Mouse (Mus musculus) limb, embryonic 15.5 days (tissue): ENCODE results near the gene Satb2. TPM values are rescaled to one million over a fixed set of nuclear protein-coding genes. Genes with fewer than 3 reads are reported as not detected.
A peak's percentile ranks its signal among the peaks of the same experiment; 100 is the strongest.

ENCODE experiments used
- ATAC-seq: fragments of 200-750 bp; cut with Nextera tagmentation; 2 replicates; pipeline ENCODE4 v1.8.0; 2017; ENCODE audit warnings: low read depth, moderate TSS enrichment; ENCODE audit not compliant: insufficient number of reproducible peaks, low FRiP score, low TSS enrichment
- H3K27ac ChIP-seq: fragments of 300-500 bp; sonication (generic); 2 replicates; pipeline ENCODE4 v1.5.1; 2015; ENCODE audit warnings: moderate library complexity, mild to moderate bottlenecking, inconsistent platforms
- H3K27me3 ChIP-seq: fragments of 300-500 bp; sonication (generic); 2 replicates; pipeline ENCODE4 v1.6.1; 2015; ENCODE audit warnings: inconsistent platforms
- H3K36me3 ChIP-seq: fragments of 300-500 bp; sonication (generic); 2 replicates; pipeline ENCODE4 v1.6.1; 2015; ENCODE audit warnings: inconsistent platforms
- H3K4me1 ChIP-seq: fragments of 300-500 bp; sonication (generic); 2 replicates; pipeline ENCODE4 v1.6.1; 2015; ENCODE audit warnings: inconsistent platforms
- H3K4me2 ChIP-seq: fragments of 300-500 bp; sonication (generic); 2 replicates; pipeline ENCODE4 v1.6.1; 2015; ENCODE audit warnings: mild to moderate bottlenecking, inconsistent platforms
- H3K4me3 ChIP-seq: fragments of 300-500 bp; sonication (generic); 2 replicates; pipeline ENCODE4 v1.5.1; 2015; ENCODE audit warnings: mild to moderate bottlenecking, inconsistent platforms
- H3K9ac ChIP-seq: fragments of 300-500 bp; sonication (generic); 2 replicates; pipeline ENCODE4 v1.6.1; 2015; ENCODE audit warnings: inconsistent platforms
- H3K9me3 ChIP-seq: fragments of 300-500 bp; sonication (generic); 2 replicates; pipeline ENCODE4 v1.6.1; 2016; ENCODE audit warnings: inconsistent platforms
- WGBS: fragments of 180-500 bp; shearing (Covaris S2); methylation state at CpG from one replicate; pipeline ENCODE4 v1.1.7; 2015; 5-methylcytosine and 5-hydroxymethylcytosine counted together
- polyA plus RNA-seq: library from polyadenylated mRNA; unstranded; fragments of >200 nt; fragmentation: Nextera tagmentation; extraction: Ambion mirVana; gene quantifications from 2 replicates; pipeline ENCODE4 v1.2.1, GENCODE M21; 2015

Gene Satb2
- 4.3 and 5.6 TPM in 2 replicates for polyA plus RNA-seq

DNA sequence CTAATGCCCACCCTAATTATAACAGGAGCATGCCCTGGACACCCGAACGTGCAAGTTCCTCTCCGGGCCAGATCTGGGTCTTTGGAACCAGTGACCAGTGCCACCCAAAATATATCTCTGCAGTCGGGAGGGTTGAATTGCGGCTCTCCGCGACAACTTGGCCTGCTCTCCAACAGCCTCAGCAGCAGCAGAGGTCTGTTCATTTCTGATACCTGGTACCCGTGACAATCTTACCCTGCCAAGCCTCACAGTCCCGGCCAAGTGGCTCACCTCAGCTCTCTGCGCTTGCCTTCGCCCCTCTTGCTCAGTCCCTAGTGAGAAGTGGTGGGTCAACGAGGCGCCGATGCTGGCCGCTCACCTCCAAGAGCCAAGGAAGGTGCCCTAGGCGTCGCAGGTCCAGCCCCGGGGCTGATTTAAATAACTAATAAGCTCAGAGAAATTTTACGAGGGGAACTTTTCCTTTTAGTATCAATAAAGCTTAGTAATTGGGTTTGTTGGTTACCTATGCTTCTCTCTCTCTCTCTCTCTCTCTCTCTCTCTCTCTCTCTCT lies at the start of gene Satb2:
Gene Satb2 (minus strand): TSS at position 500 of the 550 bp plus-strand sequence.
- Histone ChIP-seq H3K27ac (no peak within 1 kb of the TSS), H3K4me1 (peaks cover 37% of the 10 kb centered on the region), H3K36me3 (no peaks in the 10 kb centered on the region), H3K9ac (no peak within 1 kb of the TSS), H3K27me3 (peaks cover 70% of the 10 kb centered on the region), H3K9me3 (no peaks in the 10 kb centered on the region), H3K4me3 (peak within 1 kb of the TSS; percentile 30), H3K4me2 (peak within 1 kb of the TSS; percentile 47)
- ATAC-seq, result no peak
- WGBS, result 2% methylated on average over 19 of the region's 19 CpGs

DNA sequence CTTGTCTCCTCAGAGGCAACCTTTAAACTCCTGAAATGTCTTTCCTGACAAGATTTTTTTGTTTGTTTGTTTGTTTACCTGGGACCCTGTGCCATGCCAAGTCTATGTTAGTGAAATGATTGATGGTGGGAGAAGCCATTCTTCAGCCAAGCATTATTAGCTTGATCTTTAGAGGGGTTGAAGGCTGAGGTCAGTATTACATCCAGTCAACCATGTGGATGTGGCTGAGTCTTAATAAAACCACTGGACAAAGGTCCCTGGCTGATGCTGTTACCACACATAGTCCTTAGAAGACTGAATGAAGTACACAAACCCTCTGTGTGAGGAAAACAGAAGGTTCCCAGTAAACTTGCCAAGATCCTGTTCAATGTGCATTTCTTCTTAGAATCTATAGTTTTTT lies 40.5 kb upstream of the Satb2 start:
- Histone ChIP-seq H3K9ac (no peak overlapping the region), H3K27me3 (no peaks in the 10 kb centered on the region), H3K27ac (no peak overlapping the region), H3K36me3 (no peaks in the 10 kb centered on the region), H3K4me2 (no peak overlapping the region), H3K4me1 (no peaks in the 10 kb centered on the region), H3K9me3 (no peaks in the 10 kb centered on the region), H3K4me3 (no peak overlapping the region)
- ATAC-seq, result no peak

- H3K27me3 ChIP-seq, result no peaks in the 10 kb centered on the region
- no peak overlapping the region for H3K4me3 ChIP-seq
- no peaks in the 10 kb centered on the region for H3K9me3 ChIP-seq
- H3K9ac ChIP-seq, result no peak overlapping the region
- H3K4me2 ChIP-seq, result no peak overlapping the region
- no peak overlapping the region for H3K27ac ChIP-seq
- no peaks in the 10 kb centered on the region for H3K4me1 ChIP-seq
- no peaks in the 10 kb centered on the region for H3K36me3 ChIP-seq
- ATAC-seq, result no peak
These were observed 35.4 kb upstream of the Satb2 start for GRCm38 (mm10) chr1:57013856-57014255.

GRCm38 (mm10) chr1:57009171-57009570 lies 30.7 kb upstream of the Satb2 start:
- no peaks in the 10 kb centered on the region for H3K9me3 ChIP-seq
- no peaks in the 10 kb centered on the region for H3K36me3 ChIP-seq
- no peak overlapping the region for H3K9ac ChIP-seq
- H3K4me2 ChIP-seq, result no peak overlapping the region
- ATAC-seq, result no peak
- no peak overlapping the region for H3K27ac ChIP-seq
- no peaks in the 10 kb centered on the region for H3K27me3 ChIP-seq
- no peaks in the 10 kb centered on the region for H3K4me1 ChIP-seq
- H3K4me3 ChIP-seq, result no peak overlapping the region
- WGBS, result 70% methylated on average over 4 of the region's 4 CpGs

GRCm38 (mm10) chr1:56995041-56995440 lies 16.6 kb upstream of the Satb2 start:
- H3K9me3 ChIP-seq, result no peaks in the 10 kb centered on the region
- 63% methylated on average over 2 of the region's 2 CpGs for WGBS
- no peaks in the 10 kb centered on the region for H3K4me1 ChIP-seq
- H3K27ac ChIP-seq, result no peak overlapping the region
- H3K27me3 ChIP-seq, result 0 out of 2 replicates have a peak, but pooled peaks cover 4% of the 10 kb centered on the region
- no peak overlapping the region for H3K4me2 ChIP-seq
- no peak for ATAC-seq
- H3K36me3 ChIP-seq, result no peaks in the 10 kb centered on the region
- no peak overlapping the region for H3K4me3 ChIP-seq
- no peak overlapping the region for H3K9ac ChIP-seq

- no peaks in the 10 kb centered on the region for H3K4me1 ChIP-seq
- H3K27me3 ChIP-seq, result peaks cover 7% of the 10 kb centered on the region; the same call in 1 of the 2 replicates
- H3K9ac ChIP-seq, result no peak overlapping the region
- no peaks in the 10 kb centered on the region for H3K36me3 ChIP-seq
- 66% methylated on average over 5 of the region's 5 CpGs for WGBS
- H3K9me3 ChIP-seq, result no peaks in the 10 kb centered on the region
- ATAC-seq, result no peak
- no peak overlapping the region for H3K27ac ChIP-seq
- no peak overlapping the region for H3K4me2 ChIP-seq
- no peak overlapping the region for H3K4me3 ChIP-seq
These were observed 13.9 kb upstream of the Satb2 start for GRCm38 (mm10) chr1:56992310-56992709.

DNA sequence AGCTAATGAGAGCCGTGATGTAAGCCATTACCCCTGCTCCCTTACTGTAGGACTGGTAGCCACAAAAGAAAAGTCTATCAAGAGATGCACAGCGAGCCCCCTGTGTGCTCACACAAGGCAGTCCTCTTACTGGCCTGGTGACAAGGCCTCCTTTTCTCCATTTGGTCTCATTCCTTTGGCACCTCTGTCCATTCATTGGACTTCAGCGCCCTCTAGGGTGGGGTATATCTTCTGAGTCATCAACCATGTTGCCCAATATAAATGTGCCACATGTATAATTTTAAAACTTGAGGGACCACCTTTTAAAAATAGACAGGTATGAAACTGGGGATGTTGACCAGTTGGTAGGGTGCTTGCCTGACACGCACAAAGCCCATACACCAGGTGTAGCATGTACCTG lies 13.2 kb upstream of the Satb2 start:
- no peak overlapping the region for H3K9ac ChIP-seq
- 62% methylated on average over 4 of the region's 4 CpGs for WGBS
- no peaks in the 10 kb centered on the region for H3K36me3 ChIP-seq
- no peak overlapping the region for H3K4me3 ChIP-seq
- H3K4me2 ChIP-seq, result no peak overlapping the region
- H3K27ac ChIP-seq, result no peak overlapping the region
- H3K27me3 ChIP-seq, result peaks cover 14% of the 10 kb centered on the region
- no peaks in the 10 kb centered on the region for H3K4me1 ChIP-seq
- ATAC-seq, result no peak
- H3K9me3 ChIP-seq, result no peaks in the 10 kb centered on the region

- 0 out of 2 replicates have a peak overlapping the region, but pooled peaks have one; percentile 7 for H3K4me2 ChIP-seq
- peak overlapping the region; percentile 4; the same call in 1 of the 2 replicates for H3K4me3 ChIP-seq
- no peaks in the 10 kb centered on the region for H3K36me3 ChIP-seq
- no peak for ATAC-seq
- H3K4me1 ChIP-seq, result peaks cover 24% of the 10 kb centered on the region
- H3K27me3 ChIP-seq, result peaks cover 75% of the 10 kb centered on the region
- no peaks in the 10 kb centered on the region for H3K9me3 ChIP-seq
- H3K27ac ChIP-seq, result no peak overlapping the region
- H3K9ac ChIP-seq, result no peak overlapping the region
- WGBS, result 11% methylated on average over 14 of the region's 14 CpGs
These were observed 6.0 kb upstream of the Satb2 start for GRCm38 (mm10) chr1:56984483-56984810.

- Histone ChIP-seq H3K4me2 (0 out of 2 replicates have a peak overlapping the region, but pooled peaks have one; percentile 7), H3K4me1 (peaks cover 24% of the 10 kb centered on the region), H3K4me3 (peak overlapping the region; percentile 4; the same call in 1 of the 2 replicates), H3K9me3 (no peaks in the 10 kb centered on the region), H3K27ac (no peak overlapping the region), H3K9ac (no peak overlapping the region), H3K27me3 (peaks cover 77% of the 10 kb centered on the region), H3K36me3 (no peaks in the 10 kb centered on the region)
- no peak for ATAC-seq
- WGBS, result 6% methylated on average over 25 of the region's 25 CpGs
These were observed 5.5 kb upstream of the Satb2 start for GRCm38 (mm10) chr1:56983771-56984482.

DNA sequence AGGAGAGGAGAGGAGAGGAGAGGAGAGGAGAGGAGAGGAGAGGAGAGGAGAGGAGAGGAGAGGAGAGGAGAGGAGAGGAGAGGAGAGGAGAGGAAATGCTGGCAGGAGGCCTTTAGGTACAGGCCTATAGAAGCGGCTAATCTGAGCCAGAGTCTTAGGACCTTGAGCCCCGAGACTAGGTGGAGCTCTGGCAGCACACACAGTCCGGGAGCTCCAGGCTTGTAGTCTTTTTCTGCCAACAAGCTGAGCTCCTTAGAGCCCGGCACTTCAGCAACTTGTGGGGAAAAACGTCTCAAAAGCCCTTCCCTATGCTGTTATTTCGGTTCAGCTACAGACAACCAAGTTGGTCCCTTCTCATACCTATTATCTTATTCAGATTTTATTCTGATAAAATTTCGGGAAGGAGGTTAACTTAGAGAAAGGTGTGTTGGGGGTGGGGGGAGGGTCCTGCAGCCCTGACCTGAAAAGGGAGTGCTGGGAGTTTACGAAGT lies 4.7 kb upstream of the Satb2 start:
- no peak for ATAC-seq
- WGBS, result 8% methylated on average over 8 of the region's 8 CpGs

DNA sequence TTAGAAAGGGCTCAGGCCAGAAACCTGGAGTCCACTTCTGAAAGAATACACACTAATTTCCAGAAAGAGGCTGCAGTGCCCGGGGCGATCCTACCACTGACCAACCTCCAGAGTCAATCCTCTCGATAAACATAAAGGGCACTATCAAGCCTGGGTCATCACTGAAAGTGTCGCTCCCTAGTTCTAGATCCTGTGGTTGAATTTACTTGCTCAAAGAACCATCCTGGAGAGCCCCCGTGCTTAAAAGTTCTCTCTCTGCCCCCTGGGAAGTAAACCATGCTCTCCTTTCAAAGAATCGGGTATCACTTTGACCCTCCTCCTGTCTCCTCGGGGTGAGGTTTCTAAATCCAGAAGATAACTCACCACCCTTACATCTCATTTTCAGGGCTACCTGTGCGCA lies 4.2 kb upstream of the Satb2 start:
- no peaks in the 10 kb centered on the region for H3K9me3 ChIP-seq
- H3K4me1 ChIP-seq, result peaks cover 31% of the 10 kb centered on the region
- H3K4me2 ChIP-seq, result no peak overlapping the region
- ATAC-seq, result no peak
- H3K4me3 ChIP-seq, result no peak overlapping the region
- H3K27ac ChIP-seq, result no peak overlapping the region
- 8% methylated on average over 8 of the region's 8 CpGs for WGBS
- H3K9ac ChIP-seq, result no peak overlapping the region
- H3K27me3 ChIP-seq, result peaks cover 84% of the 10 kb centered on the region
- no peaks in the 10 kb centered on the region for H3K36me3 ChIP-seq

More for the DNA sequence above, 4.7 kb upstream of the Satb2 start:
- H3K27ac ChIP-seq, result no peak overlapping the region
- H3K36me3 ChIP-seq, result no peaks in the 10 kb centered on the region
- H3K9ac ChIP-seq, result no peak overlapping the region
- H3K9me3 ChIP-seq, result no peaks in the 10 kb centered on the region
- no peak overlapping the region for H3K4me2 ChIP-seq
- no peak overlapping the region for H3K4me3 ChIP-seq
- peaks cover 79% of the 10 kb centered on the region for H3K27me3 ChIP-seq
- H3K4me1 ChIP-seq, result peaks cover 26% of the 10 kb centered on the region

DNA sequence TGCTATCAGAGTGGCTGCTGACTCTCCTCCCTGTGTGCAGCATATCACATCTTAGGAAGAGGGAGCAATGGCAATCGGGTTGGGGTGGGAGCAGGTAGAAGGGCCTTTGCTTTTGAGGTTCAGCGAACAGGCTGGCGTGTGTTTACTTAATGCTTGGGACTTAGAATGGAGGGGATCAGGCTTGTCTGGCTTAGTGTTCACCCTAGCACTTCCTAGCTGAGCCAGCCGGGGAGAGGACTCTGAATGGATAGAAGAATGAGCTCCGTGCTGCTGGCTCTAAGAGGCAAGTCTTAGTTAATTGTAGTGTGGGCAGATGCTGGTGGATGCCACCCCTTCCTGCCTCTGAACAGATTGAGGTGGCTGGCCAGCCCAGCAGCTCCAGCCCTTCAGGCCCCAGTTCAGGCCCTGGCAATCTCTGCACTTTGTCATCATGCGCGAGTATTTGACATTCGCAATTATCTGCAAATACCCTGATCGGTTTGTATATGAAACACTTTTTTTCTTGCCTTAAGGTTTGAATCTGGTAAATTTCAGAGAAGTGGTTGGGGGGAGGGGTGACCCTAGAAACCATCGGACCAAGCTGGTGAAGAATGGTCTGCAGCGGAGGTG lies 3.6 kb upstream of the Satb2 start:
- Histone ChIP-seq H3K36me3 (no peaks in the 10 kb centered on the region), H3K9me3 (no peaks in the 10 kb centered on the region), H3K4me1 (peaks cover 37% of the 10 kb centered on the region), H3K9ac (no peak overlapping the region), H3K4me3 (no peak overlapping the region), H3K4me2 (no peak overlapping the region), H3K27ac (no peak overlapping the region), H3K27me3 (peaks cover 84% of the 10 kb centered on the region)
- no peak for ATAC-seq
- 10% methylated on average over 11 of the region's 11 CpGs for WGBS
